Mouse (Mus musculus) liver, adult (tissue): ENCODE measurements around the gene Amotl1.

ENCODE experiments used
- GATA4 ChIP-seq: IDR thresholded peaks from 2 replicates; pipeline ENCODE4 v1.6.1; 2014; ENCODE audit warnings: mild to moderate bottlenecking, low read length; ENCODE audit not compliant: insufficient replicate concordance

Amotl1 gene

GRCm38 (mm10) chr9:14547584-14548365 is 97.1 kb downstream of the Amotl1 start:
- TF ChIP-seq GATA4: no peak

GRCm38 (mm10) chr9:14544034-14544757 is 100.7 kb downstream of the Amotl1 start:
- TF ChIP-seq GATA4: no peak

- TF ChIP-seq GATA4: no peak
Observed at GRCm38 (mm10) chr9:14534833-14535456, 109.9 kb downstream of the Amotl1 start.

- no peak for TF ChIP-seq GATA4
Observed at GRCm38 (mm10) chr9:14533659-14534058, 111.2 kb downstream of the Amotl1 start.

GRCm38 (mm10) chr9:14532283-14532682 is 112.6 kb downstream of the Amotl1 start:
- TF ChIP-seq GATA4: no peak

- TF ChIP-seq GATA4: no peak
Observed at GRCm38 (mm10) chr9:14530004-14530403, 114.9 kb downstream of the Amotl1 start.

GRCm38 (mm10) chr9:14523408-14524043 is 121.3 kb downstream of the Amotl1 start:
- TF ChIP-seq GATA4: no peak

GRCm38 (mm10) chr9:14521695-14522094 is 123.2 kb downstream of the Amotl1 start:
- no peak for TF ChIP-seq GATA4

- TF ChIP-seq GATA4: no peak
Observed at GRCm38 (mm10) chr9:14520971-14521670, 123.7 kb downstream of the Amotl1 start.

- no peak for TF ChIP-seq GATA4
Observed at GRCm38 (mm10) chr9:14518105-14518504, 126.8 kb downstream of the Amotl1 start.

- no peak for TF ChIP-seq GATA4
Observed at GRCm38 (mm10) chr9:14517296-14517695, 127.6 kb downstream of the Amotl1 start.

- no peak for TF ChIP-seq GATA4
Observed at GRCm38 (mm10) chr9:14512633-14513445, 132.0 kb downstream of the Amotl1 start.

GRCm38 (mm10) chr9:14500916-14501424 is 143.9 kb downstream of the Amotl1 start:
- no peak for TF ChIP-seq GATA4
